In the genomic region with DNA sequence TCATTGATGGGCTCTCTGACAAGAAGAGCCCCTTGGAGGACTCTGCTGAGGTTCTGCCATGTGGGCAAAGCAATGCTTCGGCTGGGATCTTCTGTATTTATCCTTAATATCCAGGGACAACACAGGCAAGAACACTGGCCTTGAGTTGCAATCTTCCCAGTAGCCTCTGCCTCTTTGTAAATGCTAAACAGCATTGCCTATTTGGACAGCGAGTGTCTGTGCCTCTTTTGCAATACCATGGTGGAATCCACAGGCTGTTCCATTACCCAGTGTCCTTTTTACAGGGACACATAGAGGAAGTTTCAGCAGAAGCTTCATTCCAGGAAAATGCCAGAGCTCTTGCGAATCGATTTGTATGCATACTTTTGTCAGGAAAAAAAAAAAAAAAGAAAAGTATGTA, we compare ENCODE assay signal across 14 mouse cellular contexts. TPM values are rescaled to one million over a fixed set of nuclear protein-coding genes. Genes with fewer than 3 reads are reported as not detected.
A peak's percentile ranks its signal among the peaks of the same experiment; 100 is the strongest.
DNase-seq lines count a peak whose midpoint lies in the region.
"Had no signal": no experiment of that assay in that cellular context is flagged by ENCODE, and none has a peak within 500 bp of the region (broad histone marks: within the 10 kb centered on the region; RNA-seq: fewer than 3 reads in every experiment).

No protein-coding gene starts in this region.

- intact Hi-C loops in heart, postnatal 10 days (cut with DNase I): no loop called here

- DNase-seq in heart, adult 11 months: peak; percentile 75
- DNase-seq in heart, postnatal 10 days: no peak
- DNase-seq in lung, adult 18-20 months: peak; percentile 43 to 44
- DNase-seq in lung, postnatal 4 days: no peak
- peak; percentile 29 for DNase-seq in testis, postnatal 14 days (ENCODE audit: low spot score)
- no peak for DNase-seq in testis, postnatal 10 days (ENCODE audit: low spot score)
- DNase-seq in urinary bladder, postnatal 14 days (ENCODE audit: low spot score): no peak
- DNase-seq: cerebellum, adult 11 months; cerebellum, postnatal 10 days; gastrocnemius, adult 2 months; heart, postnatal 4 days; kidney, adult 8-10 months; kidney, postnatal 14 days; layer of hippocampus, postnatal 36 days had no signal

RNA-seq across cellular contexts. Expression of gene Rock2, which starts 30.2 kb away (rescaled TPM):
- 10 to 100 TPM; 90.0 to 93.5 TPM for total RNA-seq in heart, postnatal 10 days (2021)

RNA-seq across cellular contexts. Expression of gene E2f6, which starts 53.7 kb away (rescaled TPM):
- 10 to 100 TPM; 52.7 to 58.7 TPM for total RNA-seq in heart, postnatal 10 days (2021)

Comparison
In these comparisons a context has a peak if more than half of its experiments do, and no peak if none do; other contexts are left out.
1. DNase-seq: peak in heart, adult 11 months (single experiment), lung, adult 18-20 months (2 of 2) and testis, postnatal 14 days (single experiment); none in heart, postnatal 10 days (0 of 2), lung, postnatal 4 days (0 of 2), testis, postnatal 10 days (single experiment) and urinary bladder, postnatal 14 days (single experiment).